Mouse (Mus musculus) cerebellum, adult 2 months (tissue): Measurements from ENCODE around the gene Ano1.

ENCODE experiments used
- CTCF ChIP-seq: fragments of 200-500 bp; IDR thresholded peaks from 2 replicates; pipeline ENCODE4 v1.5.1; 2011; ENCODE audit warnings: low read depth, mild to moderate bottlenecking, control low read depth, low read length, moderate library complexity, borderline replicate concordance; ENCODE audit not compliant: insufficient read depth
- POLR2A ChIP-seq: fragments of 200-500 bp; IDR thresholded peaks from 2 replicates; pipeline ENCODE4 v1.6.1; 2011; ENCODE audit warnings: low read length, control low read depth, borderline replicate concordance; ENCODE audit not compliant: insufficient read depth

DNA sequence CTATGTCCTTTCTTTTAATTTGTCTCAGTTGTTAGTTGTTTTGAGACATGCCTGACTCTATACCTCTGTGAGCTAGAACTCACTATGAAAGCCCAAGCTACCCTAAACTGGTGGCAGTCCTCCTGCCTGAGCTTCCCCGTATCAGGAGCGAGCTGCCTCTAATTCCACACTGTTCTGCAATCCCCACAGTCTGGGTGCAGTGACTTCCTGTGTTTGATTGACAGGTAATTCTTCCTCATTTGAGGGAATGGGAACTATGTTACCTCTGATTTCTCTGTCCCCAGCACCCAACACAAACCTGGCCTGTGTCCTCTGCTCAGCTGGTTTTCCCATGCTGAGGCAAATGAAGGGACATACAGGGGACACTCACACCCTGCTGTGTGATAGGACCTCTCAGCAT is 27.9 kb upstream of the Ano1 start:
- TF ChIP-seq POLR2A (no peak), CTCF (no peak)
